28 mouse cellular contexts compared by ENCODE assay signal in genomic region chr19:36293177-36293969, GRCm38 (mm10). TPM values are rescaled to one million over a fixed set of nuclear protein-coding genes. Genes with fewer than 3 reads are reported as not detected.
A peak's percentile ranks its signal among the peaks of the same experiment; 100 is the strongest.
DNase-seq lines count a peak whose midpoint lies in the region; ATAC-seq lines count a peak whose summit lies in the region.
"Had no signal": no experiment of that assay in that cellular context is flagged by ENCODE, and none has a peak within 500 bp of the region (broad histone marks: within the 10 kb centered on the region; RNA-seq: fewer than 3 reads in every experiment).

No protein-coding gene starts in this region.

- no peaks in the 10 kb centered on the region for H3K9me3 ChIP-seq in forebrain, embryonic 14.5 days (replicated peaks; ENCODE audit: control insufficient read depth, low read length)
- no peaks in the 10 kb centered on the region for H3K9me3 ChIP-seq in forebrain, embryonic 10.5 days
- H3K9me3 ChIP-seq in midbrain, embryonic 15.5 days: no peaks in the 10 kb centered on the region
- no peaks in the 10 kb centered on the region for H3K9me3 ChIP-seq in midbrain, embryonic 10.5 days (replicated peaks)
- H3K9me3 ChIP-seq in forebrain, embryonic 16.5 days (ENCODE audit: control insufficient read depth, low read length): no peaks in the 10 kb centered on the region
- H3K9me3 ChIP-seq in embryonic facial prominence, embryonic 10.5 days: no peaks in the 10 kb centered on the region
- H3K9me3 ChIP-seq: embryonic facial prominence, embryonic 13.5 days; G1E; heart, embryonic 10.5 days; heart, embryonic 15.5 days; intestine, embryonic 15.5 days; midbrain, embryonic 12.5 days; stomach, embryonic 15.5 days had no signal

- H3K4me2 ChIP-seq in forebrain, embryonic 14.5 days (ENCODE audit: low read length): no peak overlapping the region
- H3K4me2 ChIP-seq in midbrain, embryonic 15.5 days: no peak overlapping the region
- no peak overlapping the region for H3K4me2 ChIP-seq in forebrain, embryonic 16.5 days (ENCODE audit: low read length)
- H3K4me2 ChIP-seq: embryonic facial prominence, embryonic 13.5 days; heart, embryonic 15.5 days; intestine, embryonic 15.5 days; midbrain, embryonic 12.5 days; stomach, embryonic 15.5 days had no signal

- no peak overlapping the region for H3K4me3 ChIP-seq in forebrain, embryonic 14.5 days (ENCODE audit: low read depth, low read length)
- H3K4me3 ChIP-seq in forebrain, embryonic 10.5 days: no peak overlapping the region
- H3K4me3 ChIP-seq in midbrain, embryonic 15.5 days: no peak overlapping the region
- H3K4me3 ChIP-seq in midbrain, embryonic 10.5 days: no peak overlapping the region
- no peak overlapping the region for H3K4me3 ChIP-seq in forebrain, embryonic 16.5 days (replicated peaks; ENCODE audit: low read length)
- H3K4me3 ChIP-seq in embryonic facial prominence, embryonic 10.5 days: no peak overlapping the region
- H3K4me3 ChIP-seq: embryonic facial prominence, embryonic 13.5 days; heart, embryonic 10.5 days; heart, embryonic 15.5 days; intestine, embryonic 15.5 days; midbrain, embryonic 12.5 days; stomach, embryonic 15.5 days had no signal

- ATAC-seq in forebrain, embryonic 14.5 days: no peak
- ATAC-seq in midbrain, embryonic 15.5 days (replicated peaks): peak; percentile 70
- ATAC-seq in forebrain, embryonic 16.5 days: peak; percentile 90
- no peak for ATAC-seq in megakaryocyte progenitor cell, adult 5-6 weeks (replicated peaks; ENCODE audit: poor library complexity)
- ATAC-seq: hindbrain, postnatal 0 days; intestine, embryonic 15.5 days had no signal

- WGBS in forebrain, embryonic 14.5 days: 73% methylated on average over 6 of the region's 6 CpGs
- WGBS in forebrain, embryonic 10.5 days: 69% methylated on average over 6 of the region's 6 CpGs
- WGBS in midbrain, embryonic 15.5 days: 64% methylated on average over 6 of the region's 6 CpGs
- WGBS in midbrain, embryonic 10.5 days: 75% methylated on average over 6 of the region's 6 CpGs
- 61% methylated on average over 6 of the region's 6 CpGs for whole genome bisulfite sequencing in forebrain, embryonic 16.5 days
- 68% methylated on average over 6 of the region's 6 CpGs for WGBS in embryonic facial prominence, embryonic 10.5 days

- H3K4me1 ChIP-seq in forebrain, embryonic 14.5 days (ENCODE audit: control insufficient read depth, insufficient read depth, low read length): no peaks in the 10 kb centered on the region
- no peaks in the 10 kb centered on the region for H3K4me1 ChIP-seq in forebrain, embryonic 10.5 days
- H3K4me1 ChIP-seq in midbrain, embryonic 15.5 days: no peaks in the 10 kb centered on the region
- no peaks in the 10 kb centered on the region for H3K4me1 ChIP-seq in midbrain, embryonic 10.5 days
- no peaks in the 10 kb centered on the region; the same call in 1 of the 2 replicates for H3K4me1 ChIP-seq in forebrain, embryonic 16.5 days (replicated peaks; ENCODE audit: control insufficient read depth, insufficient read depth, low read length)
- no peaks in the 10 kb centered on the region for H3K4me1 ChIP-seq in embryonic facial prominence, embryonic 10.5 days
- H3K4me1 ChIP-seq: embryonic facial prominence, embryonic 13.5 days; heart, embryonic 15.5 days; intestine, embryonic 15.5 days; midbrain, embryonic 12.5 days; stomach, embryonic 15.5 days had no signal

- DNase-seq in forebrain, embryonic 14.5 days (ENCODE audit: low spot score): peak; percentile 43
- no peak for DNase-seq in forebrain, embryonic 10.5 days (ENCODE audit: extremely low spot score, low spot score)
- DNase-seq in midbrain, embryonic 10.5 days (ENCODE audit: low spot score): no peak
- DNase-seq in embryonic facial prominence, embryonic 10.5 days (ENCODE audit: low spot score): no peak
- DNase-seq: adrenal gland, adult 8-10 months; cerebellum, adult 11-12 months; cerebellum, adult 9-11 months; embryo, embryonic 11 days; gastrocnemius, postnatal 14 days; kidney, adult 2 months; kidney, postnatal 36 days; liver; lung, adult 2 months; lung, postnatal 10 days; right cerebral cortex, postnatal 25 days; thymus, postnatal 25 days had no signal

- H3K9ac ChIP-seq in forebrain, embryonic 14.5 days (ENCODE audit: low read length): no peak overlapping the region
- no peak overlapping the region for H3K9ac ChIP-seq in midbrain, embryonic 15.5 days
- no peak overlapping the region for H3K9ac ChIP-seq in forebrain, embryonic 16.5 days (replicated peaks; ENCODE audit: low read depth, low read length)
- H3K9ac ChIP-seq: embryonic facial prominence, embryonic 13.5 days; heart, embryonic 15.5 days; intestine, embryonic 15.5 days; liver, embryonic 14.5 days; midbrain, embryonic 12.5 days; stomach, embryonic 15.5 days had no signal

- H3K27ac ChIP-seq in forebrain, embryonic 14.5 days (ENCODE audit: low read depth, low read length): no peak overlapping the region
- no peak overlapping the region for H3K27ac ChIP-seq in forebrain, embryonic 10.5 days
- 0 out of 2 replicates have a peak overlapping the region, but pooled peaks have one; percentile 25 for H3K27ac ChIP-seq in midbrain, embryonic 15.5 days
- no peak overlapping the region for H3K27ac ChIP-seq in midbrain, embryonic 10.5 days (replicated peaks)
- H3K27ac ChIP-seq in forebrain, embryonic 16.5 days (ENCODE audit: low read length): no peak overlapping the region
- H3K27ac ChIP-seq in embryonic facial prominence, embryonic 10.5 days (replicated peaks): no peak overlapping the region
- H3K27ac ChIP-seq: embryonic facial prominence, embryonic 13.5 days; heart, embryonic 10.5 days; heart, embryonic 15.5 days; hindbrain, postnatal 0 days; intestine, embryonic 15.5 days; liver, embryonic 14.5 days; midbrain, embryonic 12.5 days; stomach, embryonic 15.5 days had no signal

- H3K36me3 ChIP-seq in forebrain, embryonic 14.5 days (ENCODE audit: control insufficient read depth, insufficient read depth, low read length): no peaks in the 10 kb centered on the region
- H3K36me3 ChIP-seq in forebrain, embryonic 10.5 days (replicated peaks): no peaks in the 10 kb centered on the region
- H3K36me3 ChIP-seq in midbrain, embryonic 15.5 days (replicated peaks): no peaks in the 10 kb centered on the region
- H3K36me3 ChIP-seq in midbrain, embryonic 10.5 days: no peaks in the 10 kb centered on the region
- no peaks in the 10 kb centered on the region for H3K36me3 ChIP-seq in forebrain, embryonic 16.5 days (ENCODE audit: control insufficient read depth, insufficient read depth)
- H3K36me3 ChIP-seq in embryonic facial prominence, embryonic 10.5 days (replicated peaks): no peaks in the 10 kb centered on the region
- H3K36me3 ChIP-seq: embryonic facial prominence, embryonic 13.5 days; G1E; heart, embryonic 10.5 days; heart, embryonic 15.5 days; intestine, embryonic 15.5 days; midbrain, embryonic 12.5 days; stomach, embryonic 15.5 days had no signal

- H3K27me3 ChIP-seq in forebrain, embryonic 14.5 days (replicated peaks; ENCODE audit: control insufficient read depth, insufficient read depth, low read length): no peaks in the 10 kb centered on the region
- no peaks in the 10 kb centered on the region for H3K27me3 ChIP-seq in forebrain, embryonic 10.5 days (ENCODE audit: poor library complexity, severe bottlenecking)
- H3K27me3 ChIP-seq in midbrain, embryonic 15.5 days (replicated peaks): no peaks in the 10 kb centered on the region
- no peaks in the 10 kb centered on the region for H3K27me3 ChIP-seq in midbrain, embryonic 10.5 days (ENCODE audit: low read depth, poor library complexity, severe bottlenecking)
- no peaks in the 10 kb centered on the region for H3K27me3 ChIP-seq in forebrain, embryonic 16.5 days (replicated peaks; ENCODE audit: control insufficient read depth, insufficient read depth, low read length)
- H3K27me3 ChIP-seq in embryonic facial prominence, embryonic 10.5 days (replicated peaks; ENCODE audit: low read depth, poor library complexity, severe bottlenecking): no peaks in the 10 kb centered on the region
- H3K27me3 ChIP-seq: embryonic facial prominence, embryonic 13.5 days; heart, embryonic 15.5 days; intestine, embryonic 15.5 days; midbrain, embryonic 12.5 days; stomach, embryonic 15.5 days had no signal

RNA-seq across cellular contexts. Expression of gene Pcgf5, which starts 54.7 kb away (rescaled TPM):
- polyA plus RNA-seq in forebrain, embryonic 14.5 days (2014; fragmentation: Nextera tagmentation; extraction: Ambion mirVana): 13.6 and 14.9 TPM in 2 replicates
- 11.6 and 12.0 TPM in 2 replicates for polyA plus RNA-seq in forebrain, embryonic 10.5 days (2016; fragmentation: Nextera tagmentation; extraction: Ambion mirVana)
- polyA plus RNA-seq in midbrain, embryonic 15.5 days (2015; fragmentation: Nextera tagmentation; extraction: Ambion mirVana): 8.4 and 9.9 TPM in 2 replicates
- polyA plus RNA-seq in midbrain, embryonic 10.5 days (2016; fragmentation: Nextera tagmentation; extraction: Ambion mirVana): 10.8 and 11.3 TPM in 2 replicates
- polyA plus RNA-seq in forebrain, embryonic 16.5 days (2015; fragmentation: Nextera tagmentation; extraction: Ambion mirVana): 12.3 and 15.8 TPM in 2 replicates
- 7.1 and 7.9 TPM in 2 replicates for polyA plus RNA-seq in embryonic facial prominence, embryonic 10.5 days (2016; fragmentation: Nextera tagmentation; extraction: Ambion mirVana)
- 71.8 and 81.7 TPM in 2 replicates for total RNA-seq in megakaryocyte progenitor cell, adult 5-6 weeks (2015)
- total RNA-seq in megakaryocyte progenitor cell, adult 5-6 weeks (2017): 58.1 and 70.2 TPM in 2 replicates

Comparison
In these comparisons a context has a peak if more than half of its experiments do, and no peak if none do; other contexts are left out.
1. ATAC-seq: peak in midbrain, embryonic 15.5 days (single experiment) and forebrain, embryonic 16.5 days (single experiment); none in forebrain, embryonic 14.5 days (single experiment) and megakaryocyte progenitor cell, adult 5-6 weeks (single experiment).